Mouse (Mus musculus) urinary bladder, postnatal 10 days (tissue): Measurements from ENCODE around the gene Rprd1b.
"Not testable (repeated sequence)": the region's sequence is repeated elsewhere in the genome, so short reads cannot be mapped to it uniquely, and the experiment has no call there.

Source experiments
- DNase-seq: peaks from one replicate; pipeline ENCODE4 v3.0.0; 2022; ENCODE audit warnings: low spot score

Rprd1b gene

GRCm38 (mm10) chr2:158043504-158043903 lies 15.2 kb downstream of the Rprd1b start:
- no peak for DNase-seq

- DNase-seq: no peak
Observed at GRCm38 (mm10) chr2:158046186-158046585, 17.9 kb downstream of the Rprd1b start.

GRCm38 (mm10) chr2:158047903-158048302 lies 19.6 kb downstream of the Rprd1b start:
- no peak for DNase-seq

GRCm38 (mm10) chr2:158048718-158049117 lies 20.4 kb downstream of the Rprd1b start:
- DNase-seq: no peak

- no peak for DNase-seq
Observed at GRCm38 (mm10) chr2:158050116-158050515, 21.8 kb downstream of the Rprd1b start.

- DNase-seq: no peak
Observed at GRCm38 (mm10) chr2:158054596-158054995, 26.3 kb downstream of the Rprd1b start.

GRCm38 (mm10) chr2:158055383-158055782 lies 27.1 kb downstream of the Rprd1b start:
- not testable (repeated sequence) for DNase-seq

- no peak for DNase-seq
Observed at GRCm38 (mm10) chr2:158057030-158057429, 28.7 kb downstream of the Rprd1b start.

- no peak for DNase-seq
Observed at GRCm38 (mm10) chr2:158058534-158058933, 30.2 kb downstream of the Rprd1b start.

GRCm38 (mm10) chr2:158059666-158060105 lies 31.4 kb downstream of the Rprd1b start:
- DNase-seq: no peak

- DNase-seq: no peak
Observed at GRCm38 (mm10) chr2:158063036-158063435, 34.7 kb downstream of the Rprd1b start.

- DNase-seq: no peak
Observed at GRCm38 (mm10) chr2:158064571-158065048, 36.3 kb downstream of the Rprd1b start.

GRCm38 (mm10) chr2:158065064-158065463 lies 36.8 kb downstream of the Rprd1b start:
- no peak for DNase-seq

GRCm38 (mm10) chr2:158066456-158066855 lies 38.2 kb downstream of the Rprd1b start:
- no peak for DNase-seq

GRCm38 (mm10) chr2:158067260-158067824 lies 39.0 kb downstream of the Rprd1b start:
- no peak for DNase-seq

GRCm38 (mm10) chr2:158068444-158068971 lies 40.2 kb downstream of the Rprd1b start:
- DNase-seq: no peak

GRCm38 (mm10) chr2:158070885-158071632 lies 42.8 kb downstream of the Rprd1b start:
- DNase-seq: no peak

GRCm38 (mm10) chr2:158071633-158071995 lies 43.3 kb downstream of the Rprd1b start:
- DNase-seq: no peak

- DNase-seq: no peak
Observed at GRCm38 (mm10) chr2:158074835-158075234, 46.5 kb downstream of the Rprd1b start.

- DNase-seq: no peak
Observed at GRCm38 (mm10) chr2:158076690-158077089, 48.4 kb downstream of the Rprd1b start.

- DNase-seq: no peak
Observed at GRCm38 (mm10) chr2:158077981-158078380, 49.7 kb downstream of the Rprd1b start.

GRCm38 (mm10) chr2:158078971-158079370 lies 50.7 kb downstream of the Rprd1b start:
- no peak for DNase-seq

- no peak for DNase-seq
Observed at GRCm38 (mm10) chr2:158079843-158080395, 51.6 kb downstream of the Rprd1b start.
